Mouse (Mus musculus) megakaryocyte, embryonic 14.5 days (primary cell): ENCODE results near the gene Fas.

Experiments used
- FLI1 ChIP-seq: IDR thresholded peaks from 2 replicates; pipeline ENCODE4 v1.6.1; 2012; ENCODE audit warnings: low read length, inconsistent platforms, mixed read lengths
- GATA1 ChIP-seq: IDR thresholded peaks from 3 replicates; pipeline ENCODE4 v1.6.1; 2012; ENCODE audit warnings: mixed read lengths, low read length, inconsistent platforms, borderline replicate concordance

DNA sequence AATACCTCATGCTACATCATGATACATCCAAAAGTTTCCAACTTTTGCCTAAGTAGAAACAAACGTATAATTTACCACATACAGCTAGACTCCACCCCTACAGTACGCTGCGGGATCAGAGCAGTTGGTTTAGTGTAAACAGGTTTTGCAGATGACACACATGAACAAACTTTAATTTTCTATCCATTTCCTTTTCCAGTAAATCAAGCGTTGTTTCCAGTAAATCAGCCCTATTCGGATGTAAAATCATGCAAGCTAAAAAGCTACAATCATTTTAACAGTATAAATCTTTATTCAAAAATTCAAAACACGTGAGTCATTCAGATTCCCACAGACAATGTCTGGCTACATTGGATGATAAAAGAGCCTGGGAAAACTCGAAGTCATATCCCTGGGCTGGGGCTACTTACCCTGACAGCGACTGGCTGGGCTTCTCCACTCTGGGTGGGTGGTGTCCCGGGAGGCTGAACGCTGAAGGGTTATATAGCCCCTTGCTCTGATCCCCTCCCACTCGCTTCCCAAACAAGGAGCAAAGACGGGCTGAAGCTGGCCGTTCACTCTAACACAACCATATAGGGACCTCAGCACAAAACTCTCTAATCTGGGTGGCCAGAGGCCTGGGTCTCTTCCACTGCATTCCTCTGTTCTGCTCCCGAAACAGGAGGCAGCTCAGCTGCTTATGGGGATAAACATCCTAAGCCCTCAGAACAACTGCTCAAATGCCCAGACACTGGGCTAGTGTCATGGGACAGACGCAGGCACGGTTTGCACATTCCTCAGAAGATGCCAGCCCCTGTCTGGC lies 35.4 kb upstream of the Fas start, which contains the start of gene Acta2:
- TF ChIP-seq GATA1 (no peak), FLI1 (no peak)
